ENCODE assay signal across 8 mouse cellular contexts in genomic region chr17:36947051-36947819, GRCm38 (mm10). TPM values are rescaled to one million over a fixed set of nuclear protein-coding genes. Genes with fewer than 3 reads are reported as not detected.
DNase-seq lines count a peak whose midpoint lies in the region; ATAC-seq lines count a peak whose summit lies in the region.

No protein-coding gene starts in this region.

- peak; percentile 22; the same call in 1 of the 2 replicates for ATAC-seq in frontal cortex, adult (ENCODE audit: low TSS enrichment)
- peak; percentile 58 for ATAC-seq in hindbrain, embryonic 11.5 days (ENCODE audit: low FRiP score)
- peak; percentile 7; the same call in 1 of the 2 replicates for ATAC-seq in megakaryocyte progenitor cell, adult 5-6 weeks (replicated peaks; ENCODE audit: poor library complexity)

- H3K4me2 ChIP-seq in hindbrain, embryonic 11.5 days (replicated peaks; ENCODE audit: low read depth, low read length) = peak overlapping the region; percentile 92

- H3K9me3 ChIP-seq in hindbrain, embryonic 11.5 days (ENCODE audit: control insufficient read depth, low read length) = no peaks in the 10 kb centered on the region

- under 1% methylated on average over 62 of the region's 62 CpGs for WGBS in hindbrain, embryonic 11.5 days

- peaks cover 3% of the 10 kb centered on the region; the same call in 1 of the 2 replicates for H3K4me1 ChIP-seq in hindbrain, embryonic 11.5 days (replicated peaks; ENCODE audit: control insufficient read depth, insufficient read depth, low read length)

- H3K4me3 ChIP-seq in hindbrain, embryonic 11.5 days (ENCODE audit: low read depth, low read length) = peak overlapping the region; percentile 50

- H3K27me3 ChIP-seq in hindbrain, embryonic 11.5 days (ENCODE audit: control insufficient read depth, insufficient read depth, low read length) = peaks cover 30% of the 10 kb centered on the region

- DNase-seq in layer of hippocampus, adult 11-12 months (ENCODE audit: low spot score) = peak; percentile 56
- DNase-seq in layer of hippocampus, adult 9-10 months (ENCODE audit: low spot score) = no peak
- DNase-seq in cerebellum, adult 9-10 months = peak; percentile 68
- peak; percentile 79 for DNase-seq in hindbrain, embryonic 11.5 days (ENCODE audit: low spot score)
- DNase-seq in layer of hippocampus, postnatal 36 days = peak; percentile 55 to 70
- DNase-seq in right cerebral cortex, postnatal 4 days = peak; percentile 69

- peak overlapping the region; percentile 82 for H3K9ac ChIP-seq in hindbrain, embryonic 11.5 days (ENCODE audit: low read depth, low read length)

- H3K27ac ChIP-seq in hindbrain, embryonic 11.5 days (ENCODE audit: low read depth, low read length) = peak overlapping the region; percentile 59

- H3K36me3 ChIP-seq in hindbrain, embryonic 11.5 days (ENCODE audit: control insufficient read depth, insufficient read depth, low read length) = no peaks in the 10 kb centered on the region

RNA-seq across cellular contexts. Expression of gene Ppp1r11, which starts 4.3 kb away (rescaled TPM):
- polyA plus RNA-seq in hindbrain, embryonic 11.5 days (2014; fragmentation: Nextera tagmentation; extraction: Ambion mirVana) = 161 and 165 TPM in 2 replicates
- total RNA-seq in layer of hippocampus, postnatal 36 days (2021) = 100 to 1,000 TPM; 132 to 138 TPM
- total RNA-seq in megakaryocyte progenitor cell, adult 5-6 weeks (2015) = 82.1 and 83.5 TPM in 2 replicates
- total RNA-seq in megakaryocyte progenitor cell, adult 5-6 weeks (2017) = 57.1 and 87.6 TPM in 2 replicates

RNA-seq across cellular contexts. Expression of gene Rnf39, which starts 4.5 kb away (rescaled TPM):
- polyA plus RNA-seq in hindbrain, embryonic 11.5 days (2014; fragmentation: Nextera tagmentation; extraction: Ambion mirVana) = 0.34 and 1.4 TPM in 2 replicates
- total RNA-seq in layer of hippocampus, postnatal 36 days (2021) = 1 to 10 TPM; 4.4 to 7.3 TPM
- total RNA-seq in megakaryocyte progenitor cell, adult 5-6 weeks (2015) = not detected in 2 replicates
- total RNA-seq in megakaryocyte progenitor cell, adult 5-6 weeks (2017) = not detected in 2 replicates

RNA-seq across cellular contexts. Expression of gene Znrd1, which starts 11.1 kb away (rescaled TPM):
- polyA plus RNA-seq in hindbrain, embryonic 11.5 days (2014; fragmentation: Nextera tagmentation; extraction: Ambion mirVana) = 82.8 and 86.9 TPM in 2 replicates
- total RNA-seq in layer of hippocampus, postnatal 36 days (2021) = 10 to 100 TPM; 37.6 to 41.3 TPM
- total RNA-seq in megakaryocyte progenitor cell, adult 5-6 weeks (2015) = 105 and 108 TPM in 2 replicates
- 37.2 and 53.9 TPM in 2 replicates for total RNA-seq in megakaryocyte progenitor cell, adult 5-6 weeks (2017)

RNA-seq across cellular contexts. Expression of gene Znrd1as, which starts 11.2 kb away (rescaled TPM):
- 9.6 and 9.8 TPM in 2 replicates for polyA plus RNA-seq in hindbrain, embryonic 11.5 days (2014; fragmentation: Nextera tagmentation; extraction: Ambion mirVana)
- total RNA-seq in layer of hippocampus, postnatal 36 days (2021) = 1 to 10 TPM; 6.1 to 8.8 TPM
- 3.3 and 5.5 TPM in 2 replicates for total RNA-seq in megakaryocyte progenitor cell, adult 5-6 weeks (2015)
- total RNA-seq in megakaryocyte progenitor cell, adult 5-6 weeks (2017) = 6.2 and 8.6 TPM in 2 replicates

RNA-seq across cellular contexts. Expression of gene 2410137M14Rik, which starts 33.8 kb away (rescaled TPM):
- not detected in 2 replicates for polyA plus RNA-seq in hindbrain, embryonic 11.5 days (2014; fragmentation: Nextera tagmentation; extraction: Ambion mirVana)
- total RNA-seq in layer of hippocampus, postnatal 36 days (2021) = not detected
- not detected in 2 replicates for total RNA-seq in megakaryocyte progenitor cell, adult 5-6 weeks (2015)
- total RNA-seq in megakaryocyte progenitor cell, adult 5-6 weeks (2017) = not detected in 2 replicates

Comparison
In these comparisons a context has a peak if more than half of its experiments do, and no peak if none do; other contexts are left out.
1. ATAC-seq: peak in every context shown above with its lines; median percentile 58 in hindbrain, embryonic 11.5 days; 22 in frontal cortex, adult; 7 in megakaryocyte progenitor cell, adult 5-6 weeks.
2. RNA of gene Rnf39, which starts 4.5 kb away (total RNA-seq): 4.4 to 7.3 TPM in layer of hippocampus, postnatal 36 days; not detected in megakaryocyte progenitor cell, adult 5-6 weeks; every median in the first group is over 4 times any median in the second.